Mouse (Mus musculus) embryonic facial prominence, embryonic 15.5 days (tissue): ENCODE measurements at regions not wholly inside any gene's neighbourhood (a gene's known extent, or its start where the extent isn't known, plus 50 kb on each side); places are given as distances from the start of the nearest gene placed in this dataset.
"Not testable (repeated sequence)": the region's sequence is repeated elsewhere in the genome, so short reads cannot be mapped to it uniquely, and the experiment has no call there.

Source experiments
- ATAC-seq: fragments of 200-750 bp; cut with Nextera tagmentation; 2 replicates; pipeline ENCODE4 v1.8.0; 2017; ENCODE audit warnings: low read depth, moderate TSS enrichment; ENCODE audit not compliant: insufficient number of reproducible peaks, low FRiP score, low TSS enrichment
- H3K27ac ChIP-seq: fragments of 300-500 bp; sonication (generic); replicated peaks from 2 replicates; pipeline ENCODE4 v1.5.1; 2015; ENCODE audit warnings: mild to moderate bottlenecking, inconsistent platforms
- H3K27me3 ChIP-seq: fragments of 300-500 bp; sonication (generic); 2 replicates; pipeline ENCODE4 v1.6.1; 2015; ENCODE audit warnings: inconsistent platforms
- H3K36me3 ChIP-seq: fragments of 300-500 bp; sonication (generic); 2 replicates; pipeline ENCODE4 v1.6.1; 2015; ENCODE audit warnings: mild to moderate bottlenecking, inconsistent platforms
- H3K4me1 ChIP-seq: fragments of 300-500 bp; sonication (generic); 2 replicates; pipeline ENCODE4 v1.6.1; 2015; ENCODE audit warnings: inconsistent platforms
- H3K4me2 ChIP-seq: fragments of 300-500 bp; sonication (generic); replicated peaks from 2 replicates; pipeline ENCODE4 v1.6.1; 2015; ENCODE audit warnings: mild to moderate bottlenecking, inconsistent platforms
- H3K4me3 ChIP-seq: fragments of 300-500 bp; sonication (generic); replicated peaks from 2 replicates; pipeline ENCODE4 v1.5.1; 2015; ENCODE audit warnings: mild to moderate bottlenecking, inconsistent platforms
- H3K9ac ChIP-seq: fragments of 300-500 bp; sonication (generic); 2 replicates; pipeline ENCODE4 v1.6.1; 2015; ENCODE audit warnings: inconsistent platforms
- H3K9me3 ChIP-seq: fragments of 300-500 bp; sonication (generic); replicated peaks from 2 replicates; pipeline ENCODE4 v1.6.1; 2016; ENCODE audit warnings: inconsistent platforms
- WGBS: fragments of 180-500 bp; shearing (Covaris S2); methylation state at CpG from one replicate; pipeline ENCODE4 v1.1.7; 2015; 5-methylcytosine and 5-hydroxymethylcytosine counted together

GRCm38 (mm10) chr1:189119941-189120735 lies 112.5 kb upstream of the Kctd3 start:
- H3K4me2 ChIP-seq, result no peak overlapping the region
- no peak overlapping the region for H3K27ac ChIP-seq
- WGBS, result 62% methylated on average over 6 of the region's 6 CpGs
- no peaks in the 10 kb centered on the region for H3K36me3 ChIP-seq
- H3K9me3 ChIP-seq, result no peaks in the 10 kb centered on the region
- H3K4me1 ChIP-seq, result no peaks in the 10 kb centered on the region
- no peak overlapping the region for H3K9ac ChIP-seq
- H3K27me3 ChIP-seq, result no peaks in the 10 kb centered on the region
- H3K4me3 ChIP-seq, result no peak overlapping the region
- ATAC-seq, result no peak

GRCm38 (mm10) chr1:189119005-189119404 lies 111.4 kb upstream of the Kctd3 start:
- not testable (repeated sequence) for H3K4me1 ChIP-seq, H3K9me3 ChIP-seq, H3K27ac ChIP-seq, H3K4me2 ChIP-seq, H3K9ac ChIP-seq, H3K4me3 ChIP-seq, H3K27me3 ChIP-seq, H3K36me3 ChIP-seq, ATAC-seq
- WGBS, result 85% methylated on average over 1 of the region's 1 CpGs

GRCm38 (mm10) chr1:189118582-189118981 lies 110.9 kb upstream of the Kctd3 start:
- no peak for ATAC-seq
- 38% methylated on average over 5 of the region's 5 CpGs for WGBS
- no peaks in the 10 kb centered on the region for H3K9me3 ChIP-seq
- H3K36me3 ChIP-seq, result no peaks in the 10 kb centered on the region
- no peak overlapping the region for H3K4me3 ChIP-seq
- no peak overlapping the region for H3K9ac ChIP-seq
- H3K27ac ChIP-seq, result no peak overlapping the region
- H3K27me3 ChIP-seq, result no peaks in the 10 kb centered on the region
- H3K4me1 ChIP-seq, result no peaks in the 10 kb centered on the region
- H3K4me2 ChIP-seq, result no peak overlapping the region

- 75% methylated on average over 8 of the region's 8 CpGs for WGBS
- no peak for ATAC-seq
- Histone ChIP-seq H3K4me2 (no peak overlapping the region), H3K27ac (no peak overlapping the region), H3K36me3 (no peaks in the 10 kb centered on the region), H3K27me3 (no peaks in the 10 kb centered on the region), H3K9ac (no peak overlapping the region), H3K4me3 (no peak overlapping the region), H3K9me3 (no peaks in the 10 kb centered on the region), H3K4me1 (no peaks in the 10 kb centered on the region)
These were observed 108.3 kb upstream of the Kctd3 start for GRCm38 (mm10) chr1:189115914-189116313.

- H3K4me2 ChIP-seq, result no peak overlapping the region
- no peaks in the 10 kb centered on the region for H3K4me1 ChIP-seq
- H3K4me3 ChIP-seq, result no peak overlapping the region
- 88% methylated on average over 1 of the region's 1 CpGs for WGBS
- no peaks in the 10 kb centered on the region for H3K9me3 ChIP-seq
- ATAC-seq, result no peak
- H3K27me3 ChIP-seq, result no peaks in the 10 kb centered on the region
- no peak overlapping the region for H3K9ac ChIP-seq
- no peaks in the 10 kb centered on the region for H3K36me3 ChIP-seq
- no peak overlapping the region for H3K27ac ChIP-seq
These were observed 107.6 kb upstream of the Kctd3 start for GRCm38 (mm10) chr1:189115279-189115678.

- H3K4me2 ChIP-seq, result no peak overlapping the region
- 58% methylated on average over 8 of the region's 8 CpGs for WGBS
- no peak overlapping the region for H3K9ac ChIP-seq
- no peak for ATAC-seq
- no peaks in the 10 kb centered on the region for H3K4me1 ChIP-seq
- H3K9me3 ChIP-seq, result no peaks in the 10 kb centered on the region
- no peaks in the 10 kb centered on the region for H3K36me3 ChIP-seq
- no peak overlapping the region for H3K27ac ChIP-seq
- no peaks in the 10 kb centered on the region for H3K27me3 ChIP-seq
- no peak overlapping the region for H3K4me3 ChIP-seq
These were observed 100.8 kb upstream of the Kctd3 start for GRCm38 (mm10) chr1:189108260-189109035.

- Histone ChIP-seq H3K9ac (no peak overlapping the region), H3K4me1 (no peaks in the 10 kb centered on the region), H3K9me3 (no peaks in the 10 kb centered on the region), H3K4me3 (no peak overlapping the region), H3K27me3 (no peaks in the 10 kb centered on the region), H3K4me2 (no peak overlapping the region), H3K27ac (no peak overlapping the region), H3K36me3 (no peaks in the 10 kb centered on the region)
- WGBS, result 66% methylated on average over 8 of the region's 8 CpGs
- ATAC-seq, result no peak
These were observed 100.2 kb upstream of the Kctd3 start for GRCm38 (mm10) chr1:189107841-189108240.

- 87% methylated on average over 3 of the region's 3 CpGs for whole genome bisulfite sequencing
These were observed 99.5 kb upstream of the Kctd3 start for GRCm38 (mm10) chr1:189107156-189107555.

GRCm38 (mm10) chr1:189105276-189105675 lies 97.6 kb upstream of the Kctd3 start:
- WGBS, result 66% methylated on average over 4 of the region's 4 CpGs

More at GRCm38 (mm10) chr1:189107156-189107555, 99.5 kb upstream of the Kctd3 start:
- H3K4me2 ChIP-seq, result no peak overlapping the region
- no peak overlapping the region for H3K4me3 ChIP-seq
- H3K27me3 ChIP-seq, result no peaks in the 10 kb centered on the region
- H3K4me1 ChIP-seq, result no peaks in the 10 kb centered on the region
- ATAC-seq, result no peak
- no peaks in the 10 kb centered on the region for H3K9me3 ChIP-seq
- H3K36me3 ChIP-seq, result no peaks in the 10 kb centered on the region
- H3K27ac ChIP-seq, result no peak overlapping the region
- H3K9ac ChIP-seq, result no peak overlapping the region

GRCm38 (mm10) chr1:189102781-189103180 lies 95.1 kb upstream of the Kctd3 start:
- Histone ChIP-seq H3K4me1 (no peaks in the 10 kb centered on the region), H3K9me3 (no peaks in the 10 kb centered on the region), H3K27ac (no peak overlapping the region), H3K4me2 (no peak overlapping the region), H3K9ac (no peak overlapping the region), H3K36me3 (no peaks in the 10 kb centered on the region), H3K27me3 (no peaks in the 10 kb centered on the region), H3K4me3 (no peak overlapping the region)
- ATAC-seq, result no peak
- 72% methylated on average over 3 of the region's 3 CpGs for WGBS

More at GRCm38 (mm10) chr1:189105276-189105675, 97.6 kb upstream of the Kctd3 start:
- no peaks in the 10 kb centered on the region for H3K27me3 ChIP-seq
- no peak overlapping the region for H3K4me3 ChIP-seq
- no peak for ATAC-seq
- H3K36me3 ChIP-seq, result no peaks in the 10 kb centered on the region
- no peak overlapping the region for H3K27ac ChIP-seq
- no peak overlapping the region for H3K9ac ChIP-seq
- H3K4me2 ChIP-seq, result no peak overlapping the region
- H3K4me1 ChIP-seq, result no peaks in the 10 kb centered on the region
- H3K9me3 ChIP-seq, result no peaks in the 10 kb centered on the region

- H3K27ac ChIP-seq, result no peak overlapping the region
- WGBS, result 53% methylated on average over 2 of the region's 2 CpGs
- no peaks in the 10 kb centered on the region for H3K9me3 ChIP-seq
- no peaks in the 10 kb centered on the region for H3K36me3 ChIP-seq
- H3K4me3 ChIP-seq, result no peak overlapping the region
- H3K9ac ChIP-seq, result no peak overlapping the region
- no peaks in the 10 kb centered on the region for H3K27me3 ChIP-seq
- no peak overlapping the region for H3K4me2 ChIP-seq
- ATAC-seq, result no peak
- H3K4me1 ChIP-seq, result no peaks in the 10 kb centered on the region
These were observed 91.5 kb upstream of the Kctd3 start for GRCm38 (mm10) chr1:189099121-189099520.
